Mouse (Mus musculus): ENCODE results near the gene Cdk2ap1. TPM values are rescaled to one million over a fixed set of nuclear protein-coding genes. Genes with fewer than 3 reads are reported as not detected.
"Not testable (repeated sequence)": the region's sequence is repeated elsewhere in the genome, so short reads cannot be mapped to it uniquely, and the experiment has no call there.

Cdk2ap1 gene
- total RNA-seq, 2 experiments from 2014 or later, result 191 to 204 TPM

DNA sequence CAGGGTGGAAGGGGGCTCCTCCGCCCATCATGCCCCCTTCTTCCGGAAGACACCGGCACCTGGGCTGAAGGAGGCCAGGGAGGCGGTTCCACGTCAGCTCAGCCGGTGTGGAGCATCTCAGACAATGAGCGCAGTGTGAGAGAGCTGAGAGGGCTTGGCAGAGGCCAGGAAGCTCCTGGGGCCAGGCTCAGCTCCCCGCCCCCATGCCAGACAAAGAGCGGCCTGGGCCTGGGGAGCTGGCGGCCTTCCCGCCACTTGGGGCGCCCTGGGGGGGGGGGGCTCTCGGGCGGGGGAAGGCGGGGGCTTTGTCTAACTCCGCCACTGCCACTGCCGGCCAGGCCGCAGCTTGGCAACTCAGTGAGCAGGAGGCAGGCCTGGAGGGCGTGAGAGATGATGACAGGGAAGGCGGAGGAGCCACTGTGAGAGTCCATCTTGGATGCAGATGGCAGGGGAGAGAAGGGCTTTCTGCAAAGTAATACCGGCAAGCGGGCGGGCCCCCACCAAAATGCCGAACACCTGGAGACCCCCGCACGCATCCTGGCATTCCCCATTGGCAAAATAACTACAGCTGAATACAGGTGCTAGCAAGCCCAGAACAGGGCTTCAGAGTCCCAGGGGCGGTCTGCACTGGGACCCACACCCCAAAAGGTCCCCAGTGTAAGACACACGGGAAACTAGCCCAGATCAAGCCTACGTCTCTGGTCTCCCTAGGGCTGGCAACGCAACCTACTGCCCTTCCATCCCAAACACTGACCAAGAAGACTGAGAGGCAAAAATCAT is 10.6 kb downstream of the Cdk2ap1 start:
- peak; percentile 55 to 69 for DNase-seq (ENCODE audit: low spot score in 2 of 2)

DNA sequence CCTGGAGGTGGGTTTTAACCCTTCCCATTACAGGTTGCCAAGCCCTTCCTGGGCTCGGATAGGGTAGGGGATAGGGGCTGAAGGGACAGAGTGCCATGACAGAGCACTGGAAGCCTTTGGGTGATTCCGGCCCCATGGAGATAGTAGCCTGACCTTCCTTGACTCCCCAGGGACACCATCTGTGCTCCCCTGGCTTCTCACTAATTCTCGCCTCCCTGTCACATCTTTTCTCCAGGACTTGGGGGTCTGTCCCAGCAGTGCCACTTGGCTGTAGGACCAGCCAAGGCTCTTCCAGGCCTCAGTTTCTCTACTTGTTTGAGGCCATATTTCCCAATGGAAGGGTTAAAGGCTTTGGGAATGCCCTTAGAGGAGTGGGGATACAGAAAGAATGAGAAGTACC is 11.3 kb downstream of the Cdk2ap1 start:
- DNase-seq (ENCODE audit: low spot score in 2 of 2), result no peak

DNA sequence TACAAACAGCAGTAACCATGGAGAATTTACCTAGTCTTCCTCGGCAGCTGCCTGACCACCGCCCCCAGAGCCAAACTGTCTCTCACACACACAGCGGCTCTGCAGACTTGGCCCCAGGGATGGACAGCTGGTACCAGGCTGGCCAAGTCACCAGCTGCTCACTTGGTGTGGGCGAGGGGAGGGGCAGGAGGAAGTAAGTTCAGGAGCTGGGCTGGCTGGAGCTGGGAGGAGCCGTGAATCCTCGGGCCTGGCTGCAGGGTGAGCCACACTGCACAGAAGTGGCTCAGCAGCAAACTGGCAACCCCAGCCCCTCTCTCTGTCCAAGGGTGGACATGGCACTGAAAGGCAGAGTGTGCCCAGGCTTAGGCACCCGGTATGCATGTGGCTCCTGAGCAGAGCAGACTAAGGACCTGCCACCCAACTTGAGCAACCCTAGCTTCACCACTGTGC is 11.7 kb downstream of the Cdk2ap1 start:
- peak; percentile 32 to 40 for DNase-seq (ENCODE audit: low spot score in 2 of 2)

DNA sequence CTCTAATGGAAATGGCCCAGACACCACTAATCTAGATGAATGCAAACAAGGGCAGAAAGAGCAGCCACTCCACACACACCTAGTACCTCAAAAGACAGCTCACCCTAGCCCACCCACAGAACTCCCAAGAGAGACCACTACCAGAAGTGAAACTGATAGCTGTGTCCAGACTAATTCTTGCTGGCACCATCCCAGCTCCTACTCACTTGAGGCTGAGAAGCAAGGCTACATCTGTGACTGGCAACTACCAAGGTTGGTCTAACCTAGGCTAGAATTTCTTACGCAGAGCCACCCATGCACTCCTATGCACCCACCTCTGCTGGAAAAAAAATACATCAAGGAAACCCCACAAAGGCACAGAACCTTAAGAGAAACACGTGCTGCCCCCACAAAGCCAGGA is 12.5 kb downstream of the Cdk2ap1 start:
- no peak for DNase-seq (ENCODE audit: low spot score in 2 of 2)

DNA sequence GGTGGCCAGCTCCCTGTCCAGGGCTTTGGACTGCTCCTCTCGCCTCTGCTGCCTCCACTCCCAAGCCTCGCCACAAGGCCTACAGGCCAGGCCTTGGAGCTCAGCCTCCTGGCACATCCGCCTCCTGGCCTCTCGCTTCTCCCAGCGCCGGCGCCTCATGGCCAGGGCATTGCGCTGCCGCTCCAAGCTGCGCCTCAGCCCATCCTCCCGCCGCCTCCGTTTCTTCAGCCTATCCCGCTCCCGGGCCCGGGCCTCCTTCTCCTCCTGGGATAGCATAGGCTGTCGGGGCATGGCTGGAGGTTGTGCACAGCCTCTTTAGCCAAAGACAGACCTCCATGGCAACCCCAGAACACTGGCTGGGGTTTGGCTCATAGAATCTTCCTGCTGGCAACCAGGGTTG is 13.7 kb downstream of the Cdk2ap1 start:
- DNase-seq (ENCODE audit: low spot score in 2 of 2), result peak; percentile 24 to 46

DNA sequence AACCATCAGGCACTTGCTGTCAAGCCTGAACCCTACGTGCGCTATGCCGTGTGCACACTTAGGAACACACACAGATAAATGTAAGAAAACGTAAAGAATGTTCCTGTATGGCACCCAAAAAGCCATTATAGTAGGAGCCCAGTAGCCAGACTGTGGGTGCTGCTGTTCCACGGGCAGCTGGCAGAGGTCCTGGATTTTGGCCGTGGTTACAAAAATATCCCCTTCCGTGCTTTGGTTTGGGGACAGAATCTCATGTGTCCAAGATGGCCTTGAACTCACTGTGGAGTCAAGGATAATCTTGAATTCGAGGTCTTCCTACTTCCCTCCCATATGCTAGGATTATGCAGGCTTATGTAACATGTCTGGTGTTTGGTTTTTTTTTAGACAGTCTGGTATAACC is 20.0 kb downstream of the Cdk2ap1 start:
- DNase-seq (ENCODE audit: low spot score in 2 of 2), result no peak

DNA sequence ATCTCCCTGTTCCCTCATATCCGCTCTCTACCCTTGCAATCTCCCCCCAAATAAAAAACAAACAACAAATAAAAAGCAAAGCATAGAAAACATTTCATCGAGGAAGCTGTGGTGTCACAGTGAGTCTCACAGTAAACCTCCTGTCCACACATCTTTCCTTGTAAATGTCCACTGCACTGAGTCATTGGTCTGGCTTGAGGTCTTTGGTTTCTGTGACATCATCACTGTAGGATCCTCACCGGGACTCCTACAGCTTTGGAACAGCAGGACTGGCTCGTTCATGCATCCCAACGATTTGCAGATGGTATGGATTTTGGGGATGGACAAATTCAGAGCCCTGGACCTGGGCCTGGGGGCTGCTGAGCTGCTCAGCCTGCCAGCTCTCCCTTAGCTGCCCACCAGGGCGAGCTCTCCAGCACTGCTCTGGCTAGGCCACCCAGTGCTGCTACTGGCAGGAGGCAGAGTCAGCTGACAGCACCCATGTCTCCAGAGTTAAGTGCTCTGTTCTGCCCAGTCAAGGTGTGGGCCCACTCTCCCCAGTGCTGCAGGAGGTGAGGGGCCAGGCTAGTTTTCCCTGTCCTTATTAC is 21.0 kb downstream of the Cdk2ap1 start:
- not testable (repeated sequence) for DNase-seq (ENCODE audit: low spot score in 2 of 2)

DNA sequence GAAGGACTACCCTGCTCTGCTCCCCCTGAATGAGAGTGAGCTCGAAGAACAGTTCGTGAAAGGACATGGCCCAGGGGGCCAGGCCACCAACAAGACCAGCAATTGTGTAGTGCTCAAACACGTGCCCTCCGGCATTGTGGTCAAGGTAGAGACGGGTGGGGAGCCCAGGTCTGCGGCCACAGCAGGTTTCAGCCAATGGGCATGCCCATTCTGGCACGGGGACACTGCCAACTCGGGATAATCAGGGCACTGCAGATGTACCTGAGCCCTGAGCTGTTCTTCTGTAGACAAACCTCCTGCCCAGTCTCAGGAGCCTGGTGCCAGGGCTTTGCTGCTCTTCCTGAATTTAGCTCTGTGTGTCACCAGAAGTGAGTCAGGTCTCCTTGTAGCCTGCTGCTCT is 24.1 kb downstream of the Cdk2ap1 start:
- no peak for DNase-seq (ENCODE audit: low spot score in 2 of 2)

DNA sequence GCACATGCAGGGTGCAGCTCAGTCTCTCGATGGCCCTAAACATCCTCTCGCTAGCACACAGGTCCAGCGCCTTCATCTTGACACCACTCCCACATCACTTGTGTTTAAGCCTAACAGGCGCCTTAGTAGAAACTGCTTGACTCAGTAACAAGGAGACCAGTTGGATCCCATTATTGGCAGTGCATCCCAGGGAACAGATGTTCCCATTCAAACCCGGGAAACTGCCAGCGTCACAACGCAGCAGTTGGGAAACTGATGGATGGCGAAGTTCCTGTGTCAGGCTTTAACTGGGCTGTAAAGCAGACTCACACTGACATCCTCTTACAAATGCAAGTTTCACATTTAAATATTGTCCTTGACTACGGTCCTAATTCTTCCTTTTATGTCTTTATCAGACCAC is 25.0 kb downstream of the Cdk2ap1 start:
- DNase-seq (ENCODE audit: low spot score in 2 of 2), result no peak

DNA sequence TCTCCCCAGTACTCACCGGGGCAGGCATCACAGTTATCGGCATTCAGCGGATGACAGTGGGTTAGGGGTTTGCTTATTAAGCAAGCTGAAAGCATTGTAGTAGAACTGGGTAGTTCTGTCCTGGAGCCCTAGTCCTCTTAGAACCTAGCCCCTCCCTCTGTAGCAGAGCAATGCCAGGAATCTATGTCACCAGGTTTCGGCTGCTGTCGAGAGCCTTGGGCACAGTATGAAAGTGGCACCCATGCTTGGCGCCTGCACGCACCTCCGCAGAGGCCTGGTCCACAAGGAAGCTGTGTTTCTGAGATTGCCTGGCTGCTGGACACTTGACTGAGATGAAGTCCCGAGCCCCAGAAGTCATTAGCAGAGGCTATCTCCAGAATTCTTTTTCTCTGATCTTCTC is 25.8 kb downstream of the Cdk2ap1 start:
- no peak for DNase-seq (ENCODE audit: low spot score in 2 of 2)

DNA sequence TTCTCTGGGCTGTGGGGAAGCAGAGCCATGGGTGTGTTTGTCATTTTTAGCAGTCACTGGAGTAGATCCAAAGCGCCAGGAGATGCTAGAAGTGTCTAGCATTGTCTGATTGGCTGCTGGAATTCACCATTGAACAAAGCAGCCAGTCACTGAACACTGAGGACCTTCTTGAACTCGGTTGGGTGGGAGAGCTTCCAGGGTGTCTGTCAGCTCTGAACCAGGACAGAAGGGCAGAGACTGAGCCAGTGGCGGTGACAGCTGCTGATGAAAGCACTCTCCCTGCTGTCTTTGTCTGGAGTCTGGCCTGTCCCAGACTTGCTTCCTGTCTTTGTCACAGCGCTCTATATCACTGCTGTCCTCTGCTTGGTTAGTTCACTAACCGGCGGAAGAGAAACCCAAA is 28.5 kb downstream of the Cdk2ap1 start:
- no peak for DNase-seq (ENCODE audit: low spot score in 2 of 2)

DNA sequence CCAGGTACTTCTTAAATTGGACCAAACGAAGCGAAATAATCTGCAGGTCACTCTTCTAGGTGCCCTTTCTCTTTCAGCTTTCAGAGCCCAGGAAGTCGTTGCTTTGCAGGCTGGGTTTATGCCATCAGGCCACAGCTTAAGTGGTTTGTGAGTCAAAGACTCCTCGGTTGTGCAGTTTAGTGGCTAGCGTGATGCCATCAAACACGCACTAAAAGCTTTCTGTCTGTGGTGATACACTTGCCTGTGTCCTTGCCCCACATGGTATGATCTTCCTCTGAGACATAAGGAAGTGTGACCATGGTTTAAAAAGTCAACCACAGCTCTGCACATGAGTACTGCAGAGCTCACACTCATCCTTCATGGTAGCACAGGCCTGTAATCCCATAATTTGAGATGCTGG is 32.8 kb downstream of the Cdk2ap1 start:
- no peak for DNase-seq (ENCODE audit: low spot score in 2 of 2)

DNA sequence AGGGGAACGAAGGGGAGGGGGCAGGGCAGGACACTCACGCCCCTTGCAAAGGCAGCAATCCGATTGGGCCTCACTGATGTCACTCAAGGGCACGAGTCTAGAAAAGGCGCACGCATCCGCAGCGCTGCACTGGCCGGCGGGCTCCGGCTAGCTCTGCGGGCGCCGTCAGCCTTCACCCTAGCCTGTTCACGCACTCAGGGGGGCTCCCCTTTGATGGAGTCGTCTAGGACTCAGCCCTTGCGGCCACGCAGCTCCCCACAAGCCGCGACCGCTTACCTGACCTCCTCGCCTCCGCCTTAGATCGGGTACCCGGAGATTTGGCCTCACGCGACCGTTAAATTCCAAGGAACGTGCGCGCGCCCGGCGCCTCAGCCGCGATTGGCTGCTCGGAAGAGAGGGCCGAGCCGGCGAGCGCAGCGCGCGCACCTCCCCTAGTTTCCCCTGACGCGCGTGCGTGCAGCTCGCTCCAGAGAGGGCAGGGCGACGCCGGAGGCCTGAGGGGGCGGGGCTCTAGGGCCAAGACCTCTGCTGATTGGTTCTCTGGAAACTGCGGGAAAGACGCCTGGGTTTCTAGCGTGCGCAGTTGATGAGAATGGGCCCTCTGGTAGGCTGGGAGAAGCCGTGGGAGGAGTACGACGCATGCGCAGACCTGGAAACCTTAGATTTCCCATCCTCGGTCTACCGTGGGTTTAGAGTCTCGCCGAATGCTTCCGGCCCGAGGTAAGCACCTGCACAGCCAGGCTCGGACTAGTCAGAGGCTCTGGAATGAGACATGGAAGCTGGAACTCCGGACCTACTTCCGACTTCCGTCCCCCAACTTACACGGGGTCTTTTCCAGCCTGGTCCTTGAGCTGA is 35.1 kb downstream of the Cdk2ap1 start, which contains the start of the genes Mphosph9 and 2810006K23Rik:
Mphosph9 (minus strand) TSS at position 463 of the 855 bp plus-strand sequence.
2810006K23Rik (plus strand) TSS at position 580 of the 855 bp plus-strand sequence.
- DNase-seq (ENCODE audit: low spot score in 2 of 2), result peak; percentile 96 to 99

DNA sequence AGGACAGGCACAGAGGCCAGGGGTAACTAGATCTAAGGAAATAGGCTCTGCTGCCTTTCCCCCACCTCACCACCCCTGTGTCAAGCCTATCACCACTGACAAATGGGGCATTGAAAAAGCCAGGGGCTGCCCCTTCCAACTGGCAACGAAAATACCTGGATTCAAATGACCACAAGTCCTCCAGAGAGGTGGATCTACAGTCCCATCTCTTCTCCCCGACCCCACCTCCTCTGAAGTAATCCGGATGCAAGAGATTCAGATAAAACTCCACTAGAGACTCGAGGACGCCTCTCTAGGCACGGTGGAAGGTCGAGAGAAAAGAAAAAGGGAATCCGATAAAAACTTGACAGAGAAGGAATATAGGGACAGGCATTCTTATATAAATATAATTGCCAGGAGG is 36.1 kb downstream of the Cdk2ap1 start:
- DNase-seq (ENCODE audit: low spot score in 2 of 2), result no peak

DNA sequence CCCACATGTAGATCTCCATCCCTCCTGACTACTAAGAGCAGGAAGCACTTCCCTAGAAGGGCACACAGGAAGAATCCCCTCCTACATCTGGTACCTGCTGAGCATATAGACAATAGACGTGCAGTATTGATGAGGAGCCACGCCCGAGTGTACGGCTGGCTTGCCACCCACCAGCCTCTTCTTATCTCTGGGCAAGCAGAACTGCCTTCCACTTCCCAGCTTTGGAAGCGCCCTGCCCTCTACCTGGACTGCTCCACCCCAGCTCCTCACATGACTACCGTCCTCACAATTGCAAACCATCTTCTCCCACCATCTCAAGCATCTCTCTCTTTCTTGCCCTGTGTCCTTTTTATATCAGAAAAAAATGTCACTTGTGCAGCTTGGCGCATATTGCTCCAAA is 45.2 kb downstream of the Cdk2ap1 start:
- no peak for DNase-seq (ENCODE audit: low spot score in 2 of 2)

DNA sequence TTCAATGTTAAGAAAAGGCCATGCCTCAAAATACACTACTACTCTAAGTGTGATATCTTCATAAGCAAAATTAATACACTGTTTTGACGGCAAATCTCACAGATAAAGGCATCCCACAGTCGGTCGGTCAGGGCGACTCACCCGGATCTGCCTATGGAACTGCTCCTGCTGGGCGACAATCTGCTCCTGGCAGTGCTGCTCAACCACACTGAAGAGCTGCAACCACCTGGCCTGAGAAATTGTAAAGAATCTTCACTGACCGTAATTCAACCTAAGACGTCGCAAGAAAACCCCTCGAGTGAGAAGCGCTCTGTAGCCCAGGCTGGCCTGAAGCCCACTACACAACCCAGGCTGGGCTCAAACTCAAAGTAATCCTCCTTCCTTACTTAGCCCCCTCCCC is 46.9 kb downstream of the Cdk2ap1 start:
- DNase-seq (ENCODE audit: low spot score in 2 of 2), result no peak

DNA sequence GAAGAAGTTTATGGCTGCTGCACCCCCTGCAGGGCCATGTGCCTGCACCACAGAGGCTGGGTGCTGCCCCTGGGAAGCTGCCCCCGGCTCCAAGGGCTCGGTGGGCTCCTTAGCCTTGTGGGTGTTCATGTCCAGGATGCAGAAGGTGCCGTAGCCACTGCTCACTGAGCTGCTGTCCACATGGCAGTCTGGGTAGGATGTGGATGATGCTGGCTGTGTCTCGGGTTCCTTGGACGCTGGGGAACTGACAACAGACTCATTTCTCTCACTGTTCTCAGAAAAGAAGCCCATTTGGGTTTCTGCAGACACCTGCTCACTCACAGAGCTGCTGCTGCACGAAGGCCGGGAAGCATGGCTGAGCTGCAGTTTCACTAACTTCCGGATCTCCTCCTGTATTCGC is 47.4 kb downstream of the Cdk2ap1 start:
- no peak for DNase-seq (ENCODE audit: low spot score in 2 of 2)

DNA sequence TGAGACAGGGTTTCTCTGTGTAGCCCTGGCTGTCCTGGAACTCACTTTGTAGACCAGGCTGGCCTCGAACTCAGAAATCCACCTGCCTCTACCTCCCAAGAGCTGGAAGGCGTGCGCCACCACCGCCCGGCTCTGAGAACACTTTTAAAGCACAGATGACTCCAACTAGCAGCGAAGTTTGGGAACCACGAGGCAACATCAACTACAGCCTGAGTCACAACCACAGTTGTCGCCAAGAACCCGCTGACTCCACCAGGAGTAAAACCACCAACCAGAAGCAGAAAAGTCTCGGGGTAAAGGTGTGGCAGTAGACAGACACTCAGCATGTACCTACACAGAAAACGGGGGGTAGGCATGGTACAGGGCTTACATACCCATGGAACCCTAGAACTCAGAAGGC is 52.8 kb downstream of the Cdk2ap1 start:
- DNase-seq (ENCODE audit: low spot score in 2 of 2), result no peak

DNA sequence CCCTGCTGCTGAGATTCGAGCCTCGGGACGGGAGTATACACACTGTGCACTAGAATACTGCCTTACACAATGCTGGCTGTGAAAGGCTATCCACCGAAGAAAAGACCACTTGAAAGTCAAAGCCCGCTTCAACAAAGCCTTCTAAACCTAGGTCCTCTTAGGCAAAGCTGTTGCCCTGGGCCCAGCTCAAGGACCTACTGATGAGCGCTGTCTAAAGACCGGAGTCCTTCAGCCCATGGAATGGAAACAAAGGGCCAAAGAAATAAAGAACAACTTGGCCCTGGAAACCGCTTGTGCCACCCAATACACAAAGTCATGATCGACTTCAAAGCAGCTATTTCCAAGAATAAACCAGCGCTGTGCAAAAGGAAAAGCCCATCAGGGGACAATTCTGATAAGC is 53.7 kb downstream of the Cdk2ap1 start:
- DNase-seq (ENCODE audit: low spot score in 2 of 2), result no peak

DNA sequence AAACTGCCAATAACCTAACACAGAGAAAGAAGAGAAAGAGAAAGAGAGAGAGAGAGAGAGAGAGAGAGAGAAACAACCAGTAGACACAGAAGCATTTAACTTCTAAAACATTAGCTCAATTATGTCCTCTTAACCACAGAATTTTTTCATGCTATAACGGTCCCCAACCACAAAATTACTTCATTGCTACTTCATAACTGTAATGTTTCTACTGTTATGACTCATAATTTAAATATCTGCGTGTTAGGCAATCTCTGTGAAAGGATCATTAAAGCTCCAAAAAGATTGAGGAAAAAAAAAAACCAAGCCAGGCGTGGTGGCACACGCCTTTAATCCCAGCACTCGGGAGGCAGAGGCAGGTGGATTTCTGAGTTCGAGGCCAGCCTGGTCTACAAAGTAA is 60.0 kb downstream of the Cdk2ap1 start:
- DNase-seq (ENCODE audit: low spot score in 2 of 2), result not testable (repeated sequence)

DNA sequence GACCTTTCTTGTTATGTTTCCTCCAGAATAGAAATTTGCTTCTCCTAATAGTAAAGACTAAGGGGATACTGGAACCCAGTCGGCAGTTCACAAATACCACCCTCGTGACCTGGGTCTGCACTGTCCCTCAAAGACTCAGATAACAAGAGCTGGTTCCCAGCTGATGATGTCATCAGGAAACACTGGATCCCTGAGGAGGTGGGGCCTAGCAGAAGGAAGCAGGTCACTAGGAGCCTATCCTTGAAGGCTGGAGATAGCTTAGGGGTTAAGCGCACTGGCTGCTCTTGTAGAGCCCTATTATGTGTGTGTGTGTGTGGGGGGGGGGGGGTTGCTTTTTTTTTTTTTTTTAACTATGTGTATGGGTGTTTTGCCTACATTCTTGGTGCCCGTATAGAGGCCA is 62.8 kb downstream of the Cdk2ap1 start:
- no peak for DNase-seq (ENCODE audit: low spot score in 2 of 2)

DNA sequence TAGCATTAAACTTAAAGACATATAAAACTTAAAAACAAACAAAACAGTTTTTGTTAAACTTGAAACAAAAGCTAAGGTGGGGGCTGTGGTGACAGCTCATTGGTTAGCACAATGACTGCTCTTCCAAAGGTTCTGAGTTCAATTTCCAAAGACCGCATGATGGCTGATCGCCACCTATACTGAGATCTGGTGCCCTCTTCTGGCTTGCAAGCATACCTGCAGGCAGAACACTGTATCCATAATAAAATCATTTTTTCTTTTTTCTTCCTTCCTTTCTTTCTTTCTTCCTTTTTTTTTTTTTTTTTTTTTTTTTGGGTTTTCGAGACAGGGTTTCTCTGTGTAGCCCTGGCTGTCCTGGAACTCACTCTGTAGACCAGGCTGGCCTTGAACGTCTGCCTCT is 63.6 kb downstream of the Cdk2ap1 start:
- not testable (repeated sequence) for DNase-seq (ENCODE audit: low spot score in 2 of 2)
